Mouse (Mus musculus) right cerebral cortex, postnatal 4 days (tissue): Measurements from ENCODE around the gene Pck1.

Experiments
- DNase-seq: peaks from one replicate; pipeline ENCODE4 v3.0.0-alpha.2; 2022

The Pck1 gene

GRCm38 (mm10) chr2:173174569-173174968 lies 21.7 kb downstream of the Pck1 start:
- no peak for DNase-seq

- DNase-seq, result no peak
These were observed 22.9 kb downstream of the Pck1 start for GRCm38 (mm10) chr2:173175703-173176102.

- no peak for DNase-seq
These were observed 24.6 kb downstream of the Pck1 start for GRCm38 (mm10) chr2:173177481-173177880.

- no peak for DNase-seq
These were observed 25.1 kb downstream of the Pck1 start for GRCm38 (mm10) chr2:173177951-173178350.

- DNase-seq, result no peak
These were observed 26.2 kb downstream of the Pck1 start for GRCm38 (mm10) chr2:173179046-173179445.

GRCm38 (mm10) chr2:173180026-173180425 lies 27.2 kb downstream of the Pck1 start:
- no peak for DNase-seq

GRCm38 (mm10) chr2:173180721-173181388 lies 28.0 kb downstream of the Pck1 start:
- no peak for DNase-seq

- no peak for DNase-seq
These were observed 28.6 kb downstream of the Pck1 start for GRCm38 (mm10) chr2:173181486-173181885.

GRCm38 (mm10) chr2:173181901-173182300 lies 29.1 kb downstream of the Pck1 start:
- no peak for DNase-seq

GRCm38 (mm10) chr2:173182796-173183195 lies 29.9 kb downstream of the Pck1 start:
- no peak for DNase-seq

GRCm38 (mm10) chr2:173183311-173183710 lies 30.5 kb downstream of the Pck1 start:
- DNase-seq, result no peak

GRCm38 (mm10) chr2:173183836-173184460 lies 31.1 kb downstream of the Pck1 start:
- peak; percentile 82 for DNase-seq

- DNase-seq, result no peak
These were observed 31.7 kb downstream of the Pck1 start for GRCm38 (mm10) chr2:173184475-173185080.

GRCm38 (mm10) chr2:173185282-173185681 lies 32.4 kb downstream of the Pck1 start:
- DNase-seq, result no peak

- peak; percentile 98 for DNase-seq
These were observed 33.4 kb downstream of the Pck1 start for GRCm38 (mm10) chr2:173186047-173186943.

- no peak for DNase-seq
These were observed 34.5 kb downstream of the Pck1 start for GRCm38 (mm10) chr2:173187182-173187855.

GRCm38 (mm10) chr2:173194796-173195195 lies 41.9 kb downstream of the Pck1 start:
- no peak for DNase-seq

GRCm38 (mm10) chr2:173202924-173203689 lies 50.3 kb downstream of the Pck1 start:
- no peak for DNase-seq

GRCm38 (mm10) chr2:173203726-173204125 lies 50.9 kb downstream of the Pck1 start:
- no peak for DNase-seq

- no peak for DNase-seq
These were observed 51.8 kb downstream of the Pck1 start for GRCm38 (mm10) chr2:173204671-173205070.

- no peak for DNase-seq
These were observed 52.8 kb downstream of the Pck1 start for GRCm38 (mm10) chr2:173205563-173206099.

GRCm38 (mm10) chr2:173207051-173207450 lies 54.2 kb downstream of the Pck1 start:
- DNase-seq, result no peak
